Mouse (Mus musculus): ENCODE results near the gene Ndufa7. TPM values are rescaled to one million over a fixed set of nuclear protein-coding genes. Genes with fewer than 3 reads are reported as not detected.
"Not testable (repeated sequence)": the region's sequence is repeated elsewhere in the genome, so short reads cannot be mapped to it uniquely, and the experiment has no call there.

Gene Ndufa7
- total RNA-seq, 2 experiments from 2014 or later, result 225 to 228 TPM

DNA sequence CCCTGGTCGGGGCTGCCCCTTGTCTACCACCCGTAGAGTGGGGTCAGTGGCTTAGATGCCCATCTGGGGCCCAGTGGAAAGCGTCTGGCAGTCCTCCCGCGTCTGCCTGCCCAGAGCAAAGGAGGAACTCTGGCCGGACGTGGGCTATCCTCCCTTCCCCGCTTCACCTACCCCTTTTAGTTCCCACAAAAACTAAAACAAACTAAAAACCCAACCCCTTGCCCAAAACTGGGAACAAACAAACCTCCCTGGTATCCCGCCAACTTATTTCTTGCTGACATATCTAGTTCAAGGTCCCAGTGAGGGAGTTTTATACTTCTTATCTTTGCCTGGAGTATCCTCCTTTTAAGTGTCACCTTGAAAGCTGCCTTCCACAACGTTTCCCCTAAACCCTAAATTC, 16.2 kb upstream of the Ndufa7 start:
- intact Hi-C loops (cut with DNase I), result loop anchor here (10.0 kb wide), 1 partner anchor 363 kb away; no protein-coding TSS in a partner anchor
- no peak for DNase-seq (ENCODE audit: extremely low spot score in 1 of 2, low spot score in 2 of 2)

DNA sequence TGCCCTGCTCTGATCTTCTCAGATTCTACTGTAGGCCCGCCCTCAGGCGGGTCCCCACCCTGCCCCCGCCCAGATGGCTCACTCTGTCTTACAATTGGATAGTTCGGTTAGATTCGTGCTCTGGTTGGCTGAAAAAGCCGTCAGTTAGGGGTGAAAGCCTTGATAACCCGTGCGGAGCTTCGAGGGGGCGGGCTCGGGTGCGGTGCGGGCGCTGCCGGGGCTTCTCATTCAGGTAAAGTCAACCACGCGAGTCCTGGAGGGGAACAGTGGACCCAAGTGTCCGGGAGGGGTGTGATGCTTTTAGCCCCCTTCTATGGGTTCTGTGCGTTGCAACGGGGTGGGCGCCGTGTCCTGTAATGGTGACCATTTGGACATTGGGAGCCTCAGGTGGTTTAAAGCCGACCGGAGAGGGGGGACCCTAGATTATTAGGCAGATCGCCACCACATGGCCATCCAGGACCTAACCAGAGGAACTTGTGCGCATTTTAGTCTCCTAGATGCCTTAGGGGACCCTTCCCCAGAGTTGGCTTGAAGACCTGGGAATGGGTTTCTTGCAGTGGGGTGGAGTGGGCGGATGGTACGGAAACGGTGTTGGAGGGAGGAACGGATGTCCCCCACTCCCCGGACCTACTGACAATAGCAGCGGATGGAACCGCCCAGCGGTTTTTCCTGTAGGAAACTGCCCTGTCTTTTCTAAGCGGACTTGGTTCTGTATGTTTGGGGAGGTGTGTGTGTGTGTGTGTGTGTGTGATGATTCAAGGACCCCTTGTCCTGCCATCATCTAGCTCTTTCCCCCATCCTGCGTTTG, 13.8 kb upstream of the Ndufa7 start, which contains the start of gene Kank3:
TSS of gene Kank3 (plus strand) at position 186 of the 808 bp plus-strand sequence.
- peak; percentile 95 to 97 for DNase-seq (ENCODE audit: extremely low spot score in 1 of 2, low spot score in 2 of 2)
- intact Hi-C loops (cut with DNase I), result no loop called here

DNA sequence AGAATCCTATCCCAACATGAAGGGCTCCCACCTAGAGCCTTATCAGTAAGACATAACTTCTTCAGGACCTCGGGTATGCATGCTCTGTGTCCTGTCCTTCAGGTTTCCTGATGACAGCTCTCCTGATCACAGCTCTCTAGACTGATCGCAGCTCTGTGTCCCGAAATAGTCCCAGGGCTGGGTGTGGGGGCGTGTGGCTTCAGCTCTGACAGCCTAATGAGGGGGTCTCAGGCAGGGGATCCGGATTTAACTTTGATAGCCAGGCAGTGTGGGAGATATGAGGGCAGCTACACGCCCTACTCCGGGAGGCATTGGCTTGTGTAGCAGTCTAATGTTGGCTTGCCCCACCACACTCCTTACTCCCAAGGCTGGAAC, 13.2 kb upstream of the Ndufa7 start:
- intact Hi-C loops (cut with DNase I), result no loop called here
- no peak for DNase-seq (ENCODE audit: extremely low spot score in 1 of 2, low spot score in 2 of 2)

DNA sequence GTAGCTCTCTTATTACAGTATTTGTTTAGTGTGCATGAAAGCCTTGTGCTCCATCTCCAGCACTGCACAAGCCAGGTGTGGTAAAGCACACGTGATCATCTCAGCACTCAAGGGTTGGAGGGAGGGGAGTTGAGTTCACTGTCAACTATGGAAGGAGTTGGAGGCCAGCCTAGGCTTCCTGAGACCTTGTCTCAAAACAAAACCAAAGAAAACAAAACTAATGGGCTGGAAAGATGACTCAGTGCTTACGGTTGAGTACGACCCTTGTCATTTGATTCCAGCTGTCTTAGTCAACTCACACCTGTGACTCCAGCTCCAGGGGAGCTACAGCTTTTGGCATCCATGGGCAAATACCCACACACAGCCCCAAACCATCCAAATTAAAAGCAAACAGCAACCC, 11.9 kb upstream of the Ndufa7 start:
- DNase-seq (ENCODE audit: extremely low spot score in 1 of 2, low spot score in 2 of 2), result peak in 1 of 2 experiments; percentile 35
- intact Hi-C loops (cut with DNase I), result no loop called here

DNA sequence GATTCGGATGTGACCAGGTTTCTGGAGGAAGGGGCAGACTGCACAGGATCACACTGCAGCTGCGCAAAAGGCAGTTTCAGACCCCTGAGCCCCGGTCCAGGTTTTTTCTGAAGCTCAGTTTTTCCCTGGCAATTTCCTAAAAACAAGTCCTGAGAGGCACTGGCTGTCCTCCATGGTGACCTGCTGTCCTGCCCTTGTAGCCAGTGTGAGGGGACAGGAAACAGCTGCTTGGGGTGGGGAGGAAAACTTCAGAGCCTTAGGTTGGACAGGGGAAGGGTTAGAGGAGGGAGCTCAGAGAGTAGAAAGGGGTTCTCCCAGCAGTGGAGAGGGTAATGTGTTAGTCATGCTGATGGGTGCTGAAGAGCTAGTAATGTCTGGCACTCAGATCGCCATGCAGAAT, 11.4 kb upstream of the Ndufa7 start:
- intact Hi-C loops (cut with DNase I), result no loop called here
- DNase-seq (ENCODE audit: extremely low spot score in 1 of 2, low spot score in 2 of 2), result peak in 1 of 2 experiments; percentile 79

DNA sequence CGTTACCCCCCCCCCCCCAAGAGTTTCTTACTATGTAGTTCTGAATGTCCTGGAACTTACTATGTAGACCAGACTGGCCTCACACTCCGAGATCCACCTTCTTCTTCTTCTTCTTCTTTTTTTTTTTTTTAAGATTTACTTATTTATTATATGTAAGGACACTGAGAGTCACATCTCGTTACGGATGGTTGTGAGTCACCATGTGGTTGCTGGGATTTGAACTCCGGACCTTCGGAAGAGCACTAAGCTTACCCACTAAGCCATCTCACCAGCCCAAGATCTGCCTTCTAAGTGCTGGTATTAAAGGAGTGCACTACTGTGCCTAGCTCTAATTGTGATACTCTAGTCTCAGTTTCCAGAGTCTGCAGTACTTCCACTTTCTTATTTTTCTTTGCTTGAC, 9.0 kb upstream of the Ndufa7 start:
- intact Hi-C loops (cut with DNase I), result no loop called here
- DNase-seq (ENCODE audit: extremely low spot score in 1 of 2, low spot score in 2 of 2), result no peak

DNA sequence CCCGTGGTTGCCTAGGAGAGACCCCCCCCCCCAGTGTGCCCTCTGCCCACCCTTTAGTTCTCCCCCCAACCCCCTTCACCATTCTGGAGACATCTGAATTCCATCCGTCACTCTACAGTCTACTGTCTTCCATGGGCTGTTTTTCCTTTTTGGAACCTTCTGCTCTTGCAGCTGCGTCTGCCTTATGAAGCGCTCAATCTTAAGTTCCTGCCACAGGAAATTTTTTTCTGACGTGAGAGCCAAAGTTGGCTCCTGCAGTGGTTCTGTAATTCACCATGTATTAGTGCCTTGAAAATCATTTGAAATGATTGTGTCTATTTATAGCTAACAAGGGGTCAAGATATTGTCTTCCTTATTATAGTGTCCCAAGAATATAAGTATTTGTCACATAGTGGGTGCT, 7.8 kb upstream of the Ndufa7 start:
- no peak for DNase-seq (ENCODE audit: extremely low spot score in 1 of 2, low spot score in 2 of 2)
- intact Hi-C loops (cut with DNase I), result no loop called here

DNA sequence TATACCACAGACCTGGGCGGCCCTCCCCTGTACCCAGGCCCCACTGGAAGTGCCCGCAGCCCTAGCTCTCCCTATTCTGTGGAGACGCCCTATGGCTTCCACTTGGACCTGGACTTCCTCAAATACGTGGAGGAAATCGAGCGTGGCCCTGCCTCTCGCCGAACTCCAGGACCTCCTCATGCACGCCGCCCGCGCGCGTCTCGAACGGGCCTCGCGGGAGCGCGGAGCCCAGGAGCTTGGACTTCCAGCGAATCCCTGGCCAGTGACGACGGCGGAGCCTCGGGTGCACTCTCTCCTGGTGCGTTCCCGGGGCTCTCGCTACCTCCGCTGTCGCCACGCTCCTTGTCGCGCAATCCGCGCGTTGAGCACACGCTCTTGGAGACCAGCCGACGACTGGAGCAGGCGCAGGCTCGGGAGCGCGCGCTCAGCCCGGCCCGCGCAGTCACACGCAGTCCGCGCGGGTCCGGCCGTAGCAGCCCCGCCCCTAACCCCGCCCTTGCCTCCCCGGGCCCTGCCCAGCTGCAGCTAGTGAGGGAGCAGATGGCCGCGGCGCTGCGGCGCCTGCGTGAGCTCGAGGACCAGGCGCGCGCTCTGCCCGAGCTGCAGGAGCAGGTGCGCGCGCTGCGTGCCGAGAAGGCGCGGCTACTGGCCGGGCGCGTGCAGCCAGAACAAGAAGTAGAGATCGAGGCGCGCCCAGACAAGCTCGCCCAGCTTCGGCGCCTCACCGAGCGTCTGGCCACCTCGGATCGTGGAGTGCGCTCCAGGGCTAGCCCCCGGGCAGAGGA, 7.0 kb upstream of the Ndufa7 start:
- DNase-seq (ENCODE audit: extremely low spot score in 1 of 2, low spot score in 2 of 2), result peak; percentile 88 to 95
- intact Hi-C loops (cut with DNase I), result no loop called here

DNA sequence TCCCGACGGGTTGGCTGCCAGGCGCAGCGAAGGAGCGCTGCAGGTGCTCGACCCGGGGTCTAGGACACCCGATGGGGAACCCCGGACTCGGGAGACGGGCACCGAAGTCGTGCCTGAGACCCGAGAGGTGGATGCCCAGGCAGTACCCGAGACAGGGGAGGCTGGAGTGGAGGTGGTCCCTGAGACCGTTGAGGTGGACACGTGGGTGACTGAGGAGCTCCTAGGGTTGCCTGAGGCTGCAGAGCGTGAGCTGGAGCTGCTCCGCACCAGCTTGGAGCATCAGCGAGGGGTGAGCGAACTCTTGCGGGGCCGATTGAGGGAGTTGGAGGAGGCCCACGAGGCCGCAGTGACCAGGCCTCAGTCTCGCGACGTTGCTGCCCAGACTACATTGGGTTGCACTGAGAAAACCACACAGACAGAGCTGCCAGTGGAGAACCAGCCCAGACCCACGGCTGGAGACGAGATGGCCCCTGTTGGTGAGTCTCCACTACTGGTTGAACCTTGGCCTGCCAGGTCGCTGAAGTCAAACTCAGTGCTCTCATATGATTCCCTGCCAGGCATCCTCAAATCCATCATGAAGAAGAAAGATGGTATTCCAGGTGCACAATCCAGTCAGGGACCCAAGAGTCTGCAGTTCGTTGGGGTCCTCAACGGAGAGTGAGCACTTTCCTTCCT, 6.3 kb upstream of the Ndufa7 start:
- DNase-seq (ENCODE audit: extremely low spot score in 1 of 2, low spot score in 2 of 2), result peak in 1 of 2 experiments; percentile 47
- intact Hi-C loops (cut with DNase I), result no loop called here

DNA sequence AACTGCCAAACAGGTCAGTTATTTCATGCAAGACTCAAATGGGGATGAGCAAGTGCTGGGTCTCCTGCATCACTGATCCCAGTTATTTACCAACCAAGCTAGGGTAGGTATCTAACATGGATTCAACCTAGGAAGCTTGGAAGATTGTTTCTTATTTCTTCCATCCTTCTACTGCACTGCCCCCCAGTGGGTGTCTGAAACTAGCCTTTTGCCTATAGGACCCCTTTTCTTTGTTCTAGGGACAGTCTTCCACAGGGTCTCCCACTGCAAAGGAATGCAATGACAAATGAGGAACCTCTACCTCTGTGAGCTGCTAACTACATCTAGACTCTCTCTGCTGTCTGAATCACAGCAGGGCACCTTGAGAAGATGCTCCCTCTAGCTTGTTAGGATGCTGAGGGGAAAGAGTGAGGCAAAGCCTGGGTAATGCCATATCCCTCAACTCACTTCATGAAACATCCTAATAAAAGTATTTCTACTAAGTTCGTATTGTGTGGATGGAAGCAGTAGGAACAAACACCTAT, 1.9 kb upstream of the Ndufa7 start:
- no peak for DNase-seq (ENCODE audit: extremely low spot score in 1 of 2, low spot score in 2 of 2)
- intact Hi-C loops (cut with DNase I), result no loop called here

DNA sequence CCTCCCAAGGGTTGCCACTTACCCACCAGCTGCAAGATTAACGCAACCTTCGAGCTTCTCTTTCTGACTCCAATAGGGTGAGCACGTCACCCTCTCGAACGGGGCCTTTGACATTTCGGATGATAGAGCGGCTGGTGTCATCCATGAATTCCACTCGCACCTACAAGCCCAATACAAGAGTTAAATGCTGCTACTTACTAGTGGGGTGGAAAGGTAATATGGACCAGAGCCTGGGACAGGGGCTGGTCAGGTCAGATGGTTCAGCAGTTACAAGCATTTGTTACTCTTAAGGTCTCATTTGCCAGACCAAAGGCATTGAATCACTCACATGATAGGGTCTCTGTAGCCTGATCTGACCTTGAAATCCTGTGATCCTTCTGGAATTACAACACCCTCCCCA, 1.2 kb upstream of the Ndufa7 start:
- DNase-seq (ENCODE audit: extremely low spot score in 1 of 2, low spot score in 2 of 2); intact Hi-C loops (cut with DNase I): not testable (repeated sequence)

DNA sequence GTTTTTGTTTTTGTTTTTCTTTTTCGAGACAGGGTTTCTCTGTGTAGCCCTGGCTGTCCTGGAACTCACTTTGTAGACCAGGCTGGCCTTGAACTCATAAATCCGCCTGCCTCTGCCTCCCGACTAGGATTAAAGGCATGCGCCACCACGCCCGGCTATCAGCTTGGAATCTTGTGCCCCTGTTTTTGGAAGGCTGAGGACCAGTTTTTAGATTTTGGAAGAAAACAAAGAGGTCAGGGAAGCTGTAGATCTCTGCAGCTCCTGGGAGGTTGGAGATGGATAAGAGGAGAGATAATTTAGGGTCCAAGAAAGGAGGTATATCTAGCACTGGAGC, 592 bp downstream of the Ndufa7 start:
- DNase-seq (ENCODE audit: extremely low spot score in 1 of 2, low spot score in 2 of 2); intact Hi-C loops (cut with DNase I): not testable (repeated sequence)

DNA sequence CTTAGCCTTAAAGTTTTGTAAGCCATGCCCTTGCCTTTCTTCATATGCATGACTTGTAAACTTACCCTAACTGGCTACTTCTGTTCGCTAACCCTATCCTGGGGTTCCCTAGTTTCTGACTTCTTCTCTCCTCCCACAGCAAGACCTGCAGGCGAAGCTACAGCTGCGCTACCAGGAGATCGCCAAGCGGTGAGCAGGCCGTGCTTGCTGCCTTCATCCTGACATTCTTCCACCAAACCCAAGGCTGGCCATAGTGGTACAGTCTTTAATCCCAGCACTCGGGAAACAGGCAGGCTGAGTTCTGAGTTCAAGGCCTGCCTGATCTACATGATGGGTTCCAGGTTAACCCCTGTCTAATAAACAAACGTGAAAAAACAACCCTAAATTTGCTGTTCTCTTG, 1.1 kb downstream of the Ndufa7 start:
- intact Hi-C loops (cut with DNase I), result no loop called here
- no peak for DNase-seq (ENCODE audit: extremely low spot score in 1 of 2, low spot score in 2 of 2)

DNA sequence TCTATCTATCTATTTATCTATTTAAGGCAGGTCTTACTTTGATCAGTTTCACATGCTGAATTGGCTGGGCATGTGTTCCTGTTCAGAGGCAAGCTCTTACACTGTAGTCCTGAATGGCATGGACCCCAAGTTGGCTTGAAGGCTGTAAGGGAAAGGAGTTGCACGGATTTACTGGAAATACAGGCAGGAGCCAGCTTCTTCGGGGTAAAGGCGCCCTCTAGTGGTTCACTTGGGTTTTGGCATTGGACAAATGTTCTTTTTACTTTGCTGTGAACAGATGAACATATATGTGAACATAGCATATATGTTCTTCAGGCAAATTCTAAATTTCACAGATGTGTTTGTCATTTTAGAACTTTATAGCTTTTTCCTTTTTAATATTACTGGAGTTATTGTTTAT, 2.5 kb downstream of the Ndufa7 start:
- peak; percentile 71 to 72 for DNase-seq (ENCODE audit: extremely low spot score in 1 of 2, low spot score in 2 of 2)
- intact Hi-C loops (cut with DNase I), result no loop called here

DNA sequence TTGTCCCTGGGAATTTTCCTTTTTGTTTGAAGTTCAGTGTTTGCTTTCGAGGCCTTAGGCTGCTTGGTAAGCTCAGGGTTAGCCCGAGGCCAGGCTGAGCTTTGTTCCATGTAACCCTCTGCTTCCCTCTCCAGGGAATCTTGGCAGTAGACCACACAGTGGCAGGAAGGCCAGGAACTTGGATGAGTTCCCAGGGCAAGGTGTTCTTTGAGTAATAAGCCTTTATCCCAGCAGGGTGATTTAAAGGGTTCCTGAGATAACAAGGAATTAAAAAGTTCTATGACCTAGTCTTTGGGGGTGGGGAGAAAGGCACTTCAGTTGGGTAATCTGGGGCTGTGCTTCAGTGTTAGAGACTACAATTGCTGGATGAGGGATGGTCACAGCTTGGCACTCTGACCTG, 4.5 kb downstream of the Ndufa7 start:
- intact Hi-C loops (cut with DNase I), result no loop called here
- peak in 1 of 2 experiments; percentile 86 for DNase-seq (ENCODE audit: extremely low spot score in 1 of 2, low spot score in 2 of 2)

DNA sequence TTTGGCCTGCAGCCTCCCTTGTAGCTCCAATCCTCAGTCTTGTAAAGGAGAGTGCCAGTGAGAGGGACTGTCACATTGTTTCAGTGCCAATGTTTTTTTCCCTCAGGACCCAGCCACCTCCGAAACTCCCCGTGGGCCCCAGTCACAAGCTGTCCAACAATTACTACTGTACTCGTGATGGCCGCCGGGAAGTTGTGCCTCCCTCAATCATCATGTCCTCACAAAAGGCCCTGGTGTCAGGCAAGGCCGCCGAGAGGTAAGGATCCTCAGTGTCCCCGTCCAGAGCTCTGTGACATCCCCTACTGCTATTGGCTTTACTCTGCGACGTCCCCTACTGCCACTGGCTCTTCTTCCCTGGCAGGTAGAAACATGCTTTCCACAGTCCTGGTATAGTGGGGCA, 5.2 kb downstream of the Ndufa7 start:
- peak in 1 of 2 experiments; percentile 34 for DNase-seq (ENCODE audit: extremely low spot score in 1 of 2, low spot score in 2 of 2)
- intact Hi-C loops (cut with DNase I), result no loop called here

DNA sequence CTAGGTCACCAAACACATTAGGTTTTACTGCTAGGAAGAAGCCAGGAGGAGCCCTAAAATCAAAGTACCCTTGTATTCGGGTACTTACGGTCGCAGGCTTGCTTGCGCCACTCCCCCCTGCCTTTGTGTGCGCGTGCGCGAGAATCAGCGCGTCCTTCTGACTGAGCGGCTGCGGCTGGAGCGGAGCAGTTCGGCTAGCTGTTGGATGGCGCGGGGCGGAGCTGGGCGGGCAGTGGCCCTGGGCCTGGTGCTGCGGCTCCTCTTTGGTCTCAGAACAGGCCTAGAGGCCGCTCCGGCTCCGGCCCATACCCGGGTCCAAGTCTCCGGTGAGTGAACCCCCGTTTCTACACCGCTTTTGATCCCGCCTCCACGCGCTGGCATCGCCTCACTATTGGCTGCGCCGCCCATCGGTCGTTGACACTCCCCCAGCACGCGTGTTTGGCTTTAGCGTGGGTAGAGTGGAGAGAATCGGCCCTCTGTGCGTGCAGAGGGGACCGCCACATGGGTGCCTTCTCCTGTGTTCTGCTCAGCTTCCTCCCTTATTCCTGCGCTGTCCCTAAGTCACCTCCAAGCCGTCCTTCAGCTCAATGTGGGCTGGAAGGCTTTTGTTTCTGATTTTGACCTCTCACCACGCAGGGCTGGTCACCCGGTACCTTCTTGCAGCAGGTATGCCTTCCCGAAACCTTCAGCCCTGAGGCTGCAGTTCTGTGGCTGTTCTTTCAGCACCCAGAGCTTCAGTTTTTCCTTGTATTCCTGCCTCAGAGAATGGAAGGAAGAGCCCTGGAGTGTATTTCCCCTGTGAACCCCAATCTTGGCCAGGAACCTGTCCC, 18.8 kb downstream of the Ndufa7 start, which contains the start of gene Cd320:
TSS of gene Cd320 (plus strand) at position 126 of the 830 bp plus-strand sequence.
- intact Hi-C loops (cut with DNase I), result no loop called here
- DNase-seq (ENCODE audit: extremely low spot score in 1 of 2, low spot score in 2 of 2), result peak; percentile 86 to 94

DNA sequence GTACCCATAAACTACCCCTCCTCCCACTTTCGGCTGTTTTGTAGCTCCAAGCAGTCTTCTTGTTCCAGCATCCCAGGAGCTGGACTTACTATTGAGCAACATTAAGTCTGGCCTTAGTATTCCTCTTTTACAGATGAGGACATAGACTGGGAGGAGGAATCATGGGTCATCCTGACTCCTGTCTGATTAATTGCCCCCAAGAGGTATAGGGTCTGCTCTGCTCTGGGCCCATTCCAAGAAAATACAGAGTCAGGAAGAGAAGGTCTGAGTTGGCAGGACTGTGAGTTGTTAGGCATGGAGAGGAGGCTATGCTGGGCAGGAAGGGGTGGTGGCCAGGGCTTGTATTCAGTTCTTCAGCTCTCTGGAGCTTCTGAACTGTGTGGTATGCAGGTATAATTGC, 19.8 kb downstream of the Ndufa7 start:
- no peak for DNase-seq (ENCODE audit: extremely low spot score in 1 of 2, low spot score in 2 of 2)
- intact Hi-C loops (cut with DNase I), result no loop called here

DNA sequence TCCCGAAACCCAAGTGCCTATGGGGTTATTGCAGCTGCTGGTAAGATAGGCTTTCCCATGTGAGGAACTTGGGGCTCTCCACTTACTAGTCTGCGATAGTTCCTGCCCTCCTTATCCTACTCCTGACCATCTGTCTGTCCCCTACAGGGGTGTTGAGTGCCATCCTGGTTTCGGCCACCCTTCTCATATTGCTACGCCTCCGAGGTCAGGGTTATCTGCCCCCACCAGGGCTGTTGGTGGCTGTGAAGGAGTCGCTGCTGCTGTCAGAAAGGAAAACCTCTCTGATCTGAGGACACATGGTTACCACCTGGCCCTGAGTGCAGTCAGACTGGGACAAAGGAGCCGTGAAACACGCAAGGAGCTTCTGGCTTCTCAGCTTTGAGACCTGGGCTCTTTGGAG, 23.8 kb downstream of the Ndufa7 start:
- intact Hi-C loops (cut with DNase I), result no loop called here
- DNase-seq (ENCODE audit: extremely low spot score in 1 of 2, low spot score in 2 of 2), result no peak

Data from left cerebral cortex, postnatal 10 days (tissue).